Comparison of ENCODE assay signal across 14 mouse cellular contexts in genomic region chr10:130244271-130244670, GRCm38 (mm10). TPM values are rescaled to one million over a fixed set of nuclear protein-coding genes. Genes with fewer than 3 reads are reported as not detected.
DNase-seq lines count a peak whose midpoint lies in the region; ATAC-seq lines count a peak whose summit lies in the region.
"Had no signal": no experiment of that assay in that cellular context is flagged by ENCODE, and none has a peak within 500 bp of the region (broad histone marks: within the 10 kb centered on the region; RNA-seq: fewer than 3 reads in every experiment).

No protein-coding gene starts in this region.

- no peak overlapping the region for H3K9ac ChIP-seq in midbrain, embryonic 15.5 days
- H3K9ac ChIP-seq in liver, embryonic 11.5 days (ENCODE audit: low read depth, low read length) = no peak overlapping the region
- H3K9ac ChIP-seq: heart, embryonic 15.5 days; limb, embryonic 13.5 days had no signal

- WGBS in midbrain, embryonic 10.5 days = 6% methylated on average over 2 of the region's 2 CpGs
- 5% methylated on average over 2 of the region's 2 CpGs for WGBS in midbrain, embryonic 15.5 days
- WGBS in liver, embryonic 11.5 days = 4% methylated on average over 2 of the region's 2 CpGs

- no peak overlapping the region for H3K4me2 ChIP-seq in midbrain, embryonic 15.5 days
- H3K4me2 ChIP-seq in liver, embryonic 11.5 days = no peak overlapping the region
- H3K4me2 ChIP-seq: heart, embryonic 15.5 days; limb, embryonic 13.5 days had no signal

- no peaks in the 10 kb centered on the region for H3K36me3 ChIP-seq in midbrain, embryonic 10.5 days
- H3K36me3 ChIP-seq in midbrain, embryonic 15.5 days (replicated peaks) = no peaks in the 10 kb centered on the region
- no peaks in the 10 kb centered on the region for H3K36me3 ChIP-seq in liver, embryonic 11.5 days (ENCODE audit: control insufficient read depth, insufficient read depth, low read length)
- H3K36me3 ChIP-seq: heart, embryonic 15.5 days; limb, embryonic 13.5 days had no signal

- H3K4me3 ChIP-seq in midbrain, embryonic 10.5 days = no peak overlapping the region
- H3K4me3 ChIP-seq in midbrain, embryonic 15.5 days = no peak overlapping the region
- no peak overlapping the region for H3K4me3 ChIP-seq in liver, embryonic 11.5 days (ENCODE audit: low read depth, low read length)
- H3K4me3 ChIP-seq: heart, embryonic 15.5 days; limb, embryonic 13.5 days had no signal

- DNase-seq in midbrain, embryonic 10.5 days (ENCODE audit: low spot score) = peak; percentile 27
- DNase-seq in embryo, embryonic 9.5 days (ENCODE audit: extremely low spot score) = peak; percentile 12
- peak; percentile 30 for DNase-seq in layer of hippocampus, adult 11-12 months (ENCODE audit: low spot score)
- DNase-seq in retina, embryonic 14.5 days (ENCODE audit: low spot score) = peak; percentile 72
- DNase-seq in urinary bladder, adult 2 months (ENCODE audit: low spot score) = no peak
- DNase-seq in liver, embryonic 11.5 days (ENCODE audit: low spot score) = no peak
- DNase-seq in kidney, postnatal 4 days = no peak
- DNase-seq: kidney, adult 9 months; spleen, adult 18-20 months; thymus, adult 18-20 months had no signal

- H3K4me1 ChIP-seq in midbrain, embryonic 10.5 days = peaks cover 5% of the 10 kb centered on the region; the same call in 1 of the 2 replicates
- H3K4me1 ChIP-seq in midbrain, embryonic 15.5 days = no peaks in the 10 kb centered on the region
- H3K4me1 ChIP-seq in liver, embryonic 11.5 days (replicated peaks; ENCODE audit: control insufficient read depth, insufficient read depth, low read length) = no peaks in the 10 kb centered on the region
- H3K4me1 ChIP-seq: heart, embryonic 15.5 days; limb, embryonic 13.5 days had no signal

- no peak overlapping the region; the same call in 1 of the 2 replicates for H3K27ac ChIP-seq in midbrain, embryonic 10.5 days (replicated peaks)
- no peak overlapping the region for H3K27ac ChIP-seq in midbrain, embryonic 15.5 days
- H3K27ac ChIP-seq in liver, embryonic 11.5 days (ENCODE audit: low read depth, low read length) = no peak overlapping the region
- H3K27ac ChIP-seq: heart, embryonic 15.5 days; limb, embryonic 13.5 days had no signal

- H3K27me3 ChIP-seq in midbrain, embryonic 10.5 days (ENCODE audit: low read depth, poor library complexity, severe bottlenecking) = no peaks in the 10 kb centered on the region
- no peaks in the 10 kb centered on the region for H3K27me3 ChIP-seq in midbrain, embryonic 15.5 days (replicated peaks)
- no peaks in the 10 kb centered on the region for H3K27me3 ChIP-seq in liver, embryonic 11.5 days (replicated peaks; ENCODE audit: control insufficient read depth, insufficient read depth, low read length)
- H3K27me3 ChIP-seq: heart, embryonic 15.5 days; limb, embryonic 13.5 days had no signal

- no peak for ATAC-seq in midbrain, embryonic 15.5 days (replicated peaks)
- no peak for ATAC-seq in liver, embryonic 11.5 days (replicated peaks; ENCODE audit: low FRiP score)
- ATAC-seq: lung, postnatal 0 days had no signal

- H3K9me3 ChIP-seq in midbrain, embryonic 10.5 days (replicated peaks) = no peaks in the 10 kb centered on the region
- H3K9me3 ChIP-seq in midbrain, embryonic 15.5 days = no peaks in the 10 kb centered on the region
- H3K9me3 ChIP-seq in liver, embryonic 11.5 days (ENCODE audit: control insufficient read depth, low read length) = no peaks in the 10 kb centered on the region
- H3K9me3 ChIP-seq: heart, embryonic 15.5 days; limb, embryonic 13.5 days had no signal

RNA-seq across cellular contexts. Expression of gene Olfr827, which starts 30.1 kb away (rescaled TPM):
- not detected in 2 replicates for polyA plus RNA-seq in midbrain, embryonic 10.5 days (2016; fragmentation: Nextera tagmentation; extraction: Ambion mirVana)
- polyA plus RNA-seq in midbrain, embryonic 15.5 days (2015; fragmentation: Nextera tagmentation; extraction: Ambion mirVana) = not detected in 2 replicates
- not detected in 2 replicates for polyA plus RNA-seq in urinary bladder, adult 2 months (2012; rRNA removed)
- not detected in 2 replicates for polyA plus RNA-seq in liver, embryonic 11.5 days (2014; fragmentation: Nextera tagmentation; extraction: Ambion mirVana)
- polyA plus RNA-seq: heart, embryonic 15.5 days; limb, embryonic 13.5 days; lung, postnatal 0 days had no signal

RNA-seq across cellular contexts. Expression of gene Neurod4, which starts 35.8 kb away (rescaled TPM):
- 13.4 and 16.0 TPM in 2 replicates for polyA plus RNA-seq in midbrain, embryonic 10.5 days (2016; fragmentation: Nextera tagmentation; extraction: Ambion mirVana)
- polyA plus RNA-seq in midbrain, embryonic 15.5 days (2015; fragmentation: Nextera tagmentation; extraction: Ambion mirVana) = 1.9 and 2.8 TPM in 2 replicates
- not detected in 2 replicates for polyA plus RNA-seq in urinary bladder, adult 2 months (2012; rRNA removed)
- not detected in 2 replicates for polyA plus RNA-seq in liver, embryonic 11.5 days (2014; fragmentation: Nextera tagmentation; extraction: Ambion mirVana)
- polyA plus RNA-seq: heart, embryonic 15.5 days; limb, embryonic 13.5 days; lung, postnatal 0 days had no signal

Comparison
In these comparisons a context has a peak if more than half of its experiments do, and no peak if none do; other contexts are left out.
1. DNase-seq: peak in midbrain, embryonic 10.5 days (single experiment), embryo, embryonic 9.5 days (single experiment), layer of hippocampus, adult 11-12 months (single experiment) and retina, embryonic 14.5 days (single experiment); none in urinary bladder, adult 2 months (single experiment), liver, embryonic 11.5 days (single experiment) and kidney, postnatal 4 days (0 of 2).